Mouse (Mus musculus): ENCODE measurements around the gene Plcl1. TPM values are rescaled to one million over a fixed set of nuclear protein-coding genes. Genes with fewer than 3 reads are reported as not detected.
"Not testable (repeated sequence)": the region's sequence is repeated elsewhere in the genome, so short reads cannot be mapped to it uniquely, and the experiment has no call there.

The Plcl1 gene
- polyA plus RNA-seq, 1 experiment: 0.58 TPM

GRCm38 (mm10) chr1:55448104-55448503 lies 42.4 kb downstream of the Plcl1 start:
- Histone ChIP-seq H3K27ac (ENCODE audit: insufficient read depth, low read depth, low read length) (no peak overlapping the region), H3K4me3 (ENCODE audit: low read depth, low read length) (no peak overlapping the region), H3K36me3 (ENCODE audit: control insufficient read depth, insufficient read depth, low read length) (no peaks in the 10 kb centered on the region), H3K4me1 (ENCODE audit: control insufficient read depth, insufficient read depth, insufficient read length, low read length) (no peaks in the 10 kb centered on the region), H3K27me3 (ENCODE audit: control insufficient read depth, insufficient read depth, low read length) (no peaks in the 10 kb centered on the region)
- 90% methylated on average over 1 of the region's 1 CpGs for WGBS
- TF ChIP-seq CTCF (IDR thresholded peaks at IDR 0.05; ENCODE audit: extremely low read depth, insufficient read length, insufficient replicate concordance, low read depth, low read length) (no peak), POLR2A (IDR thresholded peaks at IDR 0.05; ENCODE audit: low read depth, low read length) (no peak)

- no peaks in the 10 kb centered on the region for H3K36me3 ChIP-seq (ENCODE audit: control insufficient read depth, insufficient read depth, low read length)
- 91% methylated on average over 3 of the region's 3 CpGs for WGBS
- no peaks in the 10 kb centered on the region for H3K27me3 ChIP-seq (ENCODE audit: control insufficient read depth, insufficient read depth, low read length)
- no peaks in the 10 kb centered on the region for H3K4me1 ChIP-seq (ENCODE audit: control insufficient read depth, insufficient read depth, insufficient read length, low read length)
- H3K27ac ChIP-seq (ENCODE audit: insufficient read depth, low read depth, low read length): no peak overlapping the region
- no peak for TF ChIP-seq CTCF (IDR thresholded peaks at IDR 0.05; ENCODE audit: extremely low read depth, insufficient read length, insufficient replicate concordance, low read depth, low read length)
- no peak for TF ChIP-seq POLR2A (IDR thresholded peaks at IDR 0.05; ENCODE audit: low read depth, low read length)
- H3K4me3 ChIP-seq (ENCODE audit: low read depth, low read length): no peak overlapping the region
Measured at GRCm38 (mm10) chr1:55449779-55450178, 44.1 kb downstream of the Plcl1 start.

- no peaks in the 10 kb centered on the region for H3K36me3 ChIP-seq (ENCODE audit: control insufficient read depth, insufficient read depth, low read length)
- TF ChIP-seq POLR2A (IDR thresholded peaks at IDR 0.05; ENCODE audit: low read depth, low read length) (no peak), CTCF (IDR thresholded peaks at IDR 0.05; ENCODE audit: extremely low read depth, insufficient read length, insufficient replicate concordance, low read depth, low read length) (no peak)
- H3K4me3 ChIP-seq (ENCODE audit: low read depth, low read length): no peak overlapping the region
- 26% methylated on average over 5 of the region's 5 CpGs for WGBS
- no peaks in the 10 kb centered on the region for H3K27me3 ChIP-seq (ENCODE audit: control insufficient read depth, insufficient read depth, low read length)
- no peak overlapping the region for H3K27ac ChIP-seq (ENCODE audit: insufficient read depth, low read depth, low read length)
- no peaks in the 10 kb centered on the region for H3K4me1 ChIP-seq (ENCODE audit: control insufficient read depth, insufficient read depth, insufficient read length, low read length)
Measured at GRCm38 (mm10) chr1:55454119-55454518, 48.4 kb downstream of the Plcl1 start.

GRCm38 (mm10) chr1:55462301-55462700 lies 56.6 kb downstream of the Plcl1 start:
- Histone ChIP-seq H3K4me3 (ENCODE audit: low read depth, low read length) (no peak overlapping the region), H3K27ac (ENCODE audit: insufficient read depth, low read depth, low read length) (no peak overlapping the region), H3K4me1 (ENCODE audit: control insufficient read depth, insufficient read depth, insufficient read length, low read length) (no peaks in the 10 kb centered on the region), H3K36me3 (ENCODE audit: control insufficient read depth, insufficient read depth, low read length) (no peaks in the 10 kb centered on the region), H3K27me3 (ENCODE audit: control insufficient read depth, insufficient read depth, low read length) (no peaks in the 10 kb centered on the region)
- no peak for TF ChIP-seq CTCF (IDR thresholded peaks at IDR 0.05; ENCODE audit: extremely low read depth, insufficient read length, insufficient replicate concordance, low read depth, low read length)
- TF ChIP-seq POLR2A (IDR thresholded peaks at IDR 0.05; ENCODE audit: low read depth, low read length): no peak
- WGBS: 81% methylated on average over 5 of the region's 5 CpGs

GRCm38 (mm10) chr1:55473756-55474155 lies 68.0 kb downstream of the Plcl1 start:
- H3K4me1 ChIP-seq (ENCODE audit: control insufficient read depth, insufficient read depth, insufficient read length, low read length): no peaks in the 10 kb centered on the region
- no peak overlapping the region for H3K27ac ChIP-seq (ENCODE audit: insufficient read depth, low read depth, low read length)
- H3K4me3 ChIP-seq (ENCODE audit: low read depth, low read length): no peak overlapping the region
- TF ChIP-seq CTCF (IDR thresholded peaks at IDR 0.05; ENCODE audit: extremely low read depth, insufficient read length, insufficient replicate concordance, low read depth, low read length) (no peak), POLR2A (IDR thresholded peaks at IDR 0.05; ENCODE audit: low read depth, low read length) (no peak)
- 82% methylated on average over 9 of the region's 9 CpGs for WGBS
- H3K27me3 ChIP-seq (ENCODE audit: control insufficient read depth, insufficient read depth, low read length): no peaks in the 10 kb centered on the region
- H3K36me3 ChIP-seq (ENCODE audit: control insufficient read depth, insufficient read depth, low read length): no peaks in the 10 kb centered on the region

- TF ChIP-seq POLR2A (IDR thresholded peaks at IDR 0.05; ENCODE audit: low read depth, low read length) (no peak), CTCF (IDR thresholded peaks at IDR 0.05; ENCODE audit: extremely low read depth, insufficient read length, insufficient replicate concordance, low read depth, low read length) (no peak)
- no peaks in the 10 kb centered on the region for H3K4me1 ChIP-seq (ENCODE audit: control insufficient read depth, insufficient read depth, insufficient read length, low read length)
- no peak overlapping the region for H3K4me3 ChIP-seq (ENCODE audit: low read depth, low read length)
- H3K36me3 ChIP-seq (ENCODE audit: control insufficient read depth, insufficient read depth, low read length): no peaks in the 10 kb centered on the region
- no peaks in the 10 kb centered on the region for H3K27me3 ChIP-seq (ENCODE audit: control insufficient read depth, insufficient read depth, low read length)
- H3K27ac ChIP-seq (ENCODE audit: insufficient read depth, low read depth, low read length): no peak overlapping the region
- WGBS: 84% methylated on average over 7 of the region's 7 CpGs
Measured at GRCm38 (mm10) chr1:55474976-55475375, 69.3 kb downstream of the Plcl1 start.

GRCm38 (mm10) chr1:55487371-55487770 lies 81.7 kb downstream of the Plcl1 start:
- H3K27me3 ChIP-seq (ENCODE audit: control insufficient read depth, insufficient read depth, low read length); H3K4me3 ChIP-seq (ENCODE audit: low read depth, low read length); H3K36me3 ChIP-seq (ENCODE audit: control insufficient read depth, insufficient read depth, low read length); H3K27ac ChIP-seq (ENCODE audit: insufficient read depth, low read depth, low read length); H3K4me1 ChIP-seq (ENCODE audit: control insufficient read depth, insufficient read depth, insufficient read length, low read length): not testable (repeated sequence)
- WGBS: 46% methylated on average over 10 of the region's 10 CpGs

- Histone ChIP-seq H3K36me3 (ENCODE audit: control insufficient read depth, insufficient read depth, low read length) (no peaks in the 10 kb centered on the region), H3K4me3 (ENCODE audit: low read depth, low read length) (no peak overlapping the region), H3K27ac (ENCODE audit: insufficient read depth, low read depth, low read length) (no peak overlapping the region), H3K4me1 (ENCODE audit: control insufficient read depth, insufficient read depth, insufficient read length, low read length) (no peaks in the 10 kb centered on the region), H3K27me3 (ENCODE audit: control insufficient read depth, insufficient read depth, low read length) (no peaks in the 10 kb centered on the region)
- TF ChIP-seq POLR2A (IDR thresholded peaks at IDR 0.05; ENCODE audit: low read depth, low read length) (no peak), CTCF (IDR thresholded peaks at IDR 0.05; ENCODE audit: extremely low read depth, insufficient read length, insufficient replicate concordance, low read depth, low read length) (no peak)
- 85% methylated on average over 2 of the region's 2 CpGs for WGBS
Measured at GRCm38 (mm10) chr1:55488261-55488660, 82.5 kb downstream of the Plcl1 start.

All from small intestine, adult 2 months (tissue).